Mouse (Mus musculus): Measurements from ENCODE around the gene Cdca7l.

The Cdca7l gene

GRCm38 (mm10) chr12:117809327-117810017 is 5.4 kb downstream of the Cdca7l start:
- DNase-seq (ENCODE audit: low spot score): no peak

GRCm38 (mm10) chr12:117810074-117810473 is 6.0 kb downstream of the Cdca7l start:
- DNase-seq (ENCODE audit: low spot score): no peak

- no peak for DNase-seq (ENCODE audit: low spot score)
Observed at GRCm38 (mm10) chr12:117820138-117820858, 16.2 kb downstream of the Cdca7l start.

- no peak for DNase-seq (ENCODE audit: low spot score)
Observed at GRCm38 (mm10) chr12:117820859-117821221, 16.8 kb downstream of the Cdca7l start.

GRCm38 (mm10) chr12:117821394-117821793 is 17.3 kb downstream of the Cdca7l start:
- DNase-seq (ENCODE audit: low spot score): no peak

- no peak for DNase-seq (ENCODE audit: low spot score)
Observed at GRCm38 (mm10) chr12:117828350-117828749, 24.3 kb downstream of the Cdca7l start.

- no peak for DNase-seq (ENCODE audit: low spot score)
Observed at GRCm38 (mm10) chr12:117831351-117831961, 27.4 kb downstream of the Cdca7l start.

- no peak for DNase-seq (ENCODE audit: low spot score)
Observed at GRCm38 (mm10) chr12:117832190-117832589, 28.1 kb downstream of the Cdca7l start.

GRCm38 (mm10) chr12:117834652-117835051 is 30.6 kb downstream of the Cdca7l start:
- DNase-seq (ENCODE audit: low spot score): no peak

- DNase-seq (ENCODE audit: low spot score): no peak
Observed at GRCm38 (mm10) chr12:117835371-117835770, 31.3 kb downstream of the Cdca7l start.

GRCm38 (mm10) chr12:117837376-117837775 is 33.3 kb downstream of the Cdca7l start:
- DNase-seq (ENCODE audit: low spot score): no peak

- no peak for DNase-seq (ENCODE audit: low spot score)
Observed at GRCm38 (mm10) chr12:117840705-117841104, 36.6 kb downstream of the Cdca7l start.

GRCm38 (mm10) chr12:117842676-117843075 is 38.6 kb downstream of the Cdca7l start:
- DNase-seq (ENCODE audit: low spot score): no peak

GRCm38 (mm10) chr12:117843302-117844074 is 39.4 kb downstream of the Cdca7l start:
- peak; percentile 50 for DNase-seq (ENCODE audit: low spot score)

- no peak for DNase-seq (ENCODE audit: low spot score)
Observed at GRCm38 (mm10) chr12:117844075-117844408, 40.0 kb downstream of the Cdca7l start.

GRCm38 (mm10) chr12:117844917-117845316 is 40.8 kb downstream of the Cdca7l start:
- DNase-seq (ENCODE audit: low spot score): no peak

- DNase-seq (ENCODE audit: low spot score): no peak
Observed at GRCm38 (mm10) chr12:117848621-117849020, 44.5 kb downstream of the Cdca7l start.

GRCm38 (mm10) chr12:117850472-117850871 is 46.4 kb downstream of the Cdca7l start:
- DNase-seq (ENCODE audit: low spot score): no peak

GRCm38 (mm10) chr12:117853316-117853715 is 49.2 kb downstream of the Cdca7l start:
- peak; percentile 31 for DNase-seq (ENCODE audit: low spot score)

- DNase-seq (ENCODE audit: low spot score): no peak
Observed at GRCm38 (mm10) chr12:117857023-117857422, 52.9 kb downstream of the Cdca7l start.

- DNase-seq (ENCODE audit: low spot score): no peak
Observed at GRCm38 (mm10) chr12:117857884-117858283, 53.8 kb downstream of the Cdca7l start.

- DNase-seq (ENCODE audit: low spot score): no peak
Observed at GRCm38 (mm10) chr12:117860840-117861239, 56.8 kb downstream of the Cdca7l start.

GRCm38 (mm10) chr12:117861249-117861648 is 57.2 kb downstream of the Cdca7l start:
- no peak for DNase-seq (ENCODE audit: low spot score)
